Mouse (Mus musculus): ENCODE measurements around the gene Gm20896.
"Not testable (repeated sequence)": the region's sequence is repeated elsewhere in the genome, so short reads cannot be mapped to it uniquely, and the experiment has no call there.

Gene Gm20896

DNA sequence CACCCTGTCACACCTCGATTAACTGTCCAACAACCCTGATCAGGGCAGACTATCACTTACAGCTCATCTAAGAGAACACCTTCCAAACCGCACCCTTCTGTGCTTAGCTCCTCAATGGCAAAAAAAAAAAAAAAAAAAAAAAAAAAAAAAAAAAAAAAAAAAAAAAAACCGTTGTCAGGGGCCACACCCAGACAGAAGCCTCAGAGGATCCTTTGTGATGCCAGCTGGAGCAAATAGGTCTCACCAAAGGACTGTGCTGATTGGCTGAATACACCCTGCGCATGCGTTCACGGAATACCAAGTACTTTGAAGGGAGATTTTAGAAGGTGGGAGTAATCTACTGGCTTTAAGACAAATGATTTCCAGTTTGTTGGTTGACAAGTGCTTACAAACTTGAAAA is at the start of gene Gm20896:
Gm20896 (minus strand) TSS at position 101 of the 400 bp plus-strand sequence.
- not testable (repeated sequence) for DNase-seq

All from kidney, postnatal 14 days (tissue).